Mouse (Mus musculus): ENCODE data around the gene Dnlz.

DNA sequence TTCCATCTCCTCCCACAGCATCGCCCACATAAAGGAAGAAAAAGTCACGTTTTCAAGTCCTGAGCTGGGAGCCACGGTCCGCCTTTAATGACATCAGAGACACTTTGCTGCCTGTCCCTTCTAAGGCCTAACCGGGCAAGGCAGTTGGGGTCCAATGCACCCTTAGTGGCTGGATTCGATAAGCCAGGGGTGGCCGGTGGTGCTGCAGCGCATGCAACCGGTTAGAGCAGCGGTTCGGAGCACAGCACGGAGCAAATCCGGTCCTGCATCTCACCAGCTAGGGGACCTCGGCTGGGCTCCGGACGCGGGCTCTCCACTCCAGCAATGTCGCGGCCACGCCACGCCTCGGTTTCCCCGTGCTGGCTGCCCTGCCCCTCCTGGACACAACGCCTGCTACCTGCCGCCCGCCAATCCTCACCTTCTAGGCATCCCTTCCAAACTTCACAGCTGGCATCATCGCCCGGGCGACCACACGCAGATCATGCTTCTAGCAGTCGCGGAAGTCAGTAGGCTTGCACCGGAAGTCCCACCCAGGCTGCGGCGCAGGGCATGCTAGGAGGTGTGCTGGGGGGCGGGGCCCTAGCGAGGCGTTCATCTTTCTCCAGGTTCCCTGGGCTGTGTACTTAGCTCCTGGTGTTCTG, 28.3 kb upstream of the Dnlz start, which contains the start of gene Snapc4:
- TF ChIP-seq GATA1 (IDR thresholded peaks at IDR 0.05; ENCODE audit: borderline replicate concordance, low read length), result no peak
- TF ChIP-seq FLI1 (IDR thresholded peaks at IDR 0.05; ENCODE audit: low read length), result peak; percentile 46; the same call in 1 of the 2 replicates
